Mouse (Mus musculus): ENCODE data around the gene Spin4. TPM values are rescaled to one million over a fixed set of nuclear protein-coding genes. Genes with fewer than 3 reads are reported as not detected.

Spin4 gene
- polyA plus RNA-seq (2012; fragmentation: generic; extraction: Trizol): 0.88 TPM
- long read RNA-seq, experiment 1: 0 reads
- long read RNA-seq, experiment 2, full-length matches to known transcripts: 18 of 18 reads
- long read RNA-seq, experiment 2, partial matches to known transcripts: 0 of 18 reads
- long read RNA-seq, experiment 2, other reads (novel, unspliced or antisense): 0 of 18 reads

DNA sequence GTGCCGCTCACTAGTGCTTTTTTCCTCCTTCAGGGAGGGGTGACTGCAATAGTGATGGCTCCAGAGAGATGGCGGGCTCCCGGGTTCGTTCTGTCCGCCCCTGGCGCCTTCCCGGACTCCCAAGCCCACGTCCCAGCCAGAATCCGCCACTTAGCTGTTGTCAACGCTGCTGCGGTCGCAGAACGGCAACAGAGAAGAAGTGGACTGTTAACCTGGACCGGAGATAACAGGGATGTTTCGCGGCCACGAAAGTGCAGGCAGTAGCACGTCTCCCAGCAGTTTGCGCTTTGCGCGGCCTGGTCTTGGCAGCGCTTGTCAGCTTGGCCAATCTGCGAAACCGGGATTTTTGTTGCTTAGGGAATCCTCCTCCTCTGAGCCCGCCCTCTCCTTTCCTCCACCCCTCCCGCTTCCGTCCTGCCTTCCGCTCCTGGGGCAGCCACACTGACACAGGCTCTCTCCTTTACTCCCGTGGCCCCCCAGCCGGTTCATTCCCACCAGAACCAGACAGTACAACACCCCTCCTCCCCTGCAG lies at the start of gene Spin4:
Gene Spin4 (minus strand): TSS at position 322 of the 532 bp plus-strand sequence.
- H3K36me3 ChIP-seq (ENCODE audit: control insufficient read depth, insufficient read depth): no peaks in the 10 kb centered on the region
- TF ChIP-seq MYOG (IDR thresholded peaks at IDR 0.05; ENCODE audit: control insufficient read depth, extremely low read depth, insufficient read length): no peak
- TF ChIP-seq CEBPB (IDR thresholded peaks at IDR 0.05; ENCODE audit: low read depth): no peak
- TF ChIP-seq MAX (IDR thresholded peaks at IDR 0.05): no peak
- TF ChIP-seq CTCF (IDR thresholded peaks at IDR 0.05; ENCODE audit: control insufficient read depth, insufficient read depth, insufficient read length): no peak
- no peak for TF ChIP-seq USF1 (IDR thresholded peaks at IDR 0.05; ENCODE audit: low read depth)
- TF ChIP-seq MYOD1 (IDR thresholded peaks at IDR 0.05; ENCODE audit: control insufficient read depth, insufficient read length, low read depth): no peak
- TF ChIP-seq FOSL1 (IDR thresholded peaks at IDR 0.05; ENCODE audit: insufficient read depth, low read length, poor library complexity, severe bottlenecking): no peak
- H3ac ChIP-seq (ENCODE audit: control insufficient read depth, insufficient read length, low read depth): peak within 1 kb of the TSS; percentile 87
- H3K27me3 ChIP-seq (ENCODE audit: control insufficient read depth, insufficient read depth, insufficient read length): no peaks in the 10 kb centered on the region
- H3K79me2 ChIP-seq (ENCODE audit: control insufficient read depth, insufficient read depth): peaks cover 15% of the 10 kb centered on the region
- H3K79me3 ChIP-seq (ENCODE audit: low read depth): peaks cover 5% of the 10 kb centered on the region
- H3K4me3 ChIP-seq (ENCODE audit: insufficient read depth, poor library complexity, severe bottlenecking): peak within 1 kb of the TSS; percentile 38

DNA sequence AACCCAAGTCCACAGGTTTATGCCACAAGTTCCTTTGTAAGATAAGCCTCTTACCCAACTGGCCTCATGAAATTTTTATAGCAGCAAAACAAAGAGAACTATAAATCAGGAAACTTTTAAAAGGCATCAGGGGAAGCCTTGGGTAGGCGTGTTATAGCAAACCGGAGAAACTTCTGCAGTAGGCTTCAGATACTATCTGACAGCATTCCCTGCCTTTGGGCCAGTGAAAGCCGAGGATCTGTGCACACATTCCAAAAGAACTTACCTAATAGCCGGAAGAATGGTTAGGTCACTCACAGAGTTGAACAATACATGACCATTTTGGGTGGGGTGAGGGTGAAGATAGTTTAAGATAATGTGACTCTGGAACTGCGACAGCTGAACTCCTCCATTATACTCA lies 1.4 kb upstream of the Spin4 start:
- H3K79me2 ChIP-seq (ENCODE audit: control insufficient read depth, insufficient read depth): peaks cover 15% of the 10 kb centered on the region
- peaks cover 5% of the 10 kb centered on the region for H3K79me3 ChIP-seq (ENCODE audit: low read depth)
- no peaks in the 10 kb centered on the region for H3K36me3 ChIP-seq (ENCODE audit: control insufficient read depth, insufficient read depth)
- H3K27me3 ChIP-seq (ENCODE audit: control insufficient read depth, insufficient read depth, insufficient read length): no peaks in the 10 kb centered on the region
- H3K4me3 ChIP-seq (ENCODE audit: insufficient read depth, poor library complexity, severe bottlenecking): no peak overlapping the region
- TF ChIP-seq MYOD1 (IDR thresholded peaks at IDR 0.05; ENCODE audit: control insufficient read depth, insufficient read length, low read depth): peak; percentile 3
- TF ChIP-seq FOSL1 (IDR thresholded peaks at IDR 0.05; ENCODE audit: insufficient read depth, low read length, poor library complexity, severe bottlenecking): no peak
- H3ac ChIP-seq (ENCODE audit: control insufficient read depth, insufficient read length, low read depth): no peak overlapping the region

DNA sequence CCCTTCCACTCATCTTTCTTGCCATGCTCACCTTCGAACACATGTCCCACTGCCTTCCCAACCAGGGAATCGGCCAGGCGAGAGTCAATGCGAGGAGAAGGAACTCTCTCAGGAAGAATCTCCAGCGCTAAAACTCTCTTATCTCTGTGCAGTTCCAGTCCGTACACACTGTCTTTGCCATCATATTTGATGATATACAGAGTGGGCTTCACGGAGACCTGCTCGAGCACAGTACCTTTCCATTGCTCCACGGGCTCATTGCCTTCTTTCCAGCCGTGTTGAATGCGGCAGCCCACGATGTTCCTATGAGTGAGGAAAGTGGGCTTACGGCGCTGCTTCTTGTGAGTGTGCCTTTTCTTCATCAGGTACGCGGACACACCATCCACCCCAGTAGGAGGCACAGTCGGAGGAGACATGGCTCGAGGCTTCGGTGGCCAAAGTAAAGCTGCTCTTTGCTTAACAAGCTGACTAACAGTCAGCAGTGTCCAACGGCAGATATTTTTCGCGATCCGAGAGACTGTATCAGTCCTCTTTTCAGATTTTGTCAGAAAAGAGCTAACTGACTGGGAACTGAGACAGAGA lies 612 bp downstream of the Spin4 start:
- peak overlapping the region; percentile 38 for H3K4me3 ChIP-seq (ENCODE audit: insufficient read depth, poor library complexity, severe bottlenecking)
- H3K79me2 ChIP-seq (ENCODE audit: control insufficient read depth, insufficient read depth): peaks cover 15% of the 10 kb centered on the region
- H3K36me3 ChIP-seq (ENCODE audit: control insufficient read depth, insufficient read depth): no peaks in the 10 kb centered on the region
- peak overlapping the region; percentile 87 for H3ac ChIP-seq (ENCODE audit: control insufficient read depth, insufficient read length, low read depth)
- H3K79me3 ChIP-seq (ENCODE audit: low read depth): peaks cover 5% of the 10 kb centered on the region
- TF ChIP-seq MYOG (IDR thresholded peaks at IDR 0.05; ENCODE audit: control insufficient read depth, extremely low read depth, insufficient read length) (no peak), FOSL1 (IDR thresholded peaks at IDR 0.05; ENCODE audit: insufficient read depth, low read length, poor library complexity, severe bottlenecking) (no peak), CEBPB (IDR thresholded peaks at IDR 0.05; ENCODE audit: low read depth) (no peak), MAX (IDR thresholded peaks at IDR 0.05) (no peak), CTCF (IDR thresholded peaks at IDR 0.05; ENCODE audit: control insufficient read depth, insufficient read depth, insufficient read length) (no peak), MYOD1 (IDR thresholded peaks at IDR 0.05; ENCODE audit: control insufficient read depth, insufficient read length, low read depth) (no peak), USF1 (IDR thresholded peaks at IDR 0.05; ENCODE audit: low read depth) (no peak)
- H3K27me3 ChIP-seq (ENCODE audit: control insufficient read depth, insufficient read depth, insufficient read length): no peaks in the 10 kb centered on the region

DNA sequence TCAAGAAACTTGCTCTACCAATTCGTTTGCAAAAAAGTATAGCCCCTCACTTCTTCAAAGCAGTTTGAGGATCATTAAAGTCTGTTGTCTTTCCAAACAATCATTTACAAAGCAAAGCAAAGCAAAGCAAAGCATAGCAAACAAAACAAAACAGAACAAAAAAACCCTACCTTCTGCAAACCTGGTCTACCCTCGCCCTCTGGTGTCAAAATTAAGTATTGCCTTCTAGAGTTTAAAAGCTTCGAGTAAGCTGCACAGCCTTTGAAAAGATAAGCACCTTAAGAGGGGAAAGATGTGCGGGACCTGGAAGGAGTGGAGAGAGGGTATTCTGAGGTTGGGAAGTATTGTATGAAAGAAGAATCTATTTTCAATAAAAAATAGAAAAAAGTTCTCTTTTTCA lies 14.4 kb downstream of the Spin4 start:
- TF ChIP-seq MYOG (IDR thresholded peaks at IDR 0.05; ENCODE audit: control insufficient read depth, extremely low read depth, insufficient read length): no peak
- TF ChIP-seq FOSL1 (IDR thresholded peaks at IDR 0.05; ENCODE audit: insufficient read depth, low read length, poor library complexity, severe bottlenecking): no peak
- no peak for TF ChIP-seq CEBPB (IDR thresholded peaks at IDR 0.05; ENCODE audit: low read depth)
- TF ChIP-seq CTCF (IDR thresholded peaks at IDR 0.05; ENCODE audit: control insufficient read depth, insufficient read depth, insufficient read length): no peak
- no peak for TF ChIP-seq USF1 (IDR thresholded peaks at IDR 0.05; ENCODE audit: low read depth)
- TF ChIP-seq MYOD1 (IDR thresholded peaks at IDR 0.05; ENCODE audit: control insufficient read depth, insufficient read length, low read depth): no peak
- no peak for TF ChIP-seq MAX (IDR thresholded peaks at IDR 0.05)
- Histone ChIP-seq H3K79me2 (ENCODE audit: control insufficient read depth, insufficient read depth) (no peaks in the 10 kb centered on the region), H3K4me3 (ENCODE audit: insufficient read depth, poor library complexity, severe bottlenecking) (no peak overlapping the region), H3ac (ENCODE audit: control insufficient read depth, insufficient read length, low read depth) (no peak overlapping the region), H3K27me3 (ENCODE audit: control insufficient read depth, insufficient read depth, insufficient read length) (no peaks in the 10 kb centered on the region), H3K36me3 (ENCODE audit: control insufficient read depth, insufficient read depth) (no peaks in the 10 kb centered on the region), H3K79me3 (ENCODE audit: low read depth) (no peaks in the 10 kb centered on the region)

DNA sequence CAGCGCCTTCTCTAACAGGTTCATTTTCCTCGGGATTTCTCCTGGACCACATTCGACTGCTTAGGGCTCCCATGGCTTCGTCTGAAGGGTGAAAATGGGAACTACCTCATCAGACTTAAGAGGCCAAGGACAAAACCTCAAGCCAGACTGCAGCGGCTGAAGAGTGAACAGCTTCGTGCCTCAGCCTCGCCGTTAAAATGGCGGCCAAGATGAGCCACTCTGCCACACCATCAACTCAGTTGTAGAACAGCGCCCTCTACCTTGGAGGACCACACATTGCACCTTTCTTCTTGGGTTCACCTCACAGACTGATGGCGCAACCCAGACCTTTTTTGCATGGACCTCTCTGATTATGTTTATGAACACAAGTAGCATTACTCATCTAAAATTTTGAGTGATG lies 27.6 kb downstream of the Spin4 start:
- no peak for TF ChIP-seq MYOG (IDR thresholded peaks at IDR 0.05; ENCODE audit: control insufficient read depth, extremely low read depth, insufficient read length)
- no peak for TF ChIP-seq CTCF (IDR thresholded peaks at IDR 0.05; ENCODE audit: control insufficient read depth, insufficient read depth, insufficient read length)
- TF ChIP-seq CEBPB (IDR thresholded peaks at IDR 0.05; ENCODE audit: low read depth): no peak
- TF ChIP-seq USF1 (IDR thresholded peaks at IDR 0.05; ENCODE audit: low read depth): no peak
- TF ChIP-seq MAX (IDR thresholded peaks at IDR 0.05): no peak
- no peak for TF ChIP-seq FOSL1 (IDR thresholded peaks at IDR 0.05; ENCODE audit: insufficient read depth, low read length, poor library complexity, severe bottlenecking)
- no peak for TF ChIP-seq MYOD1 (IDR thresholded peaks at IDR 0.05; ENCODE audit: control insufficient read depth, insufficient read length, low read depth)
- Histone ChIP-seq H3K4me3 (ENCODE audit: insufficient read depth, poor library complexity, severe bottlenecking) (no peak overlapping the region), H3K79me2 (ENCODE audit: control insufficient read depth, insufficient read depth) (no peaks in the 10 kb centered on the region), H3K36me3 (ENCODE audit: control insufficient read depth, insufficient read depth) (no peaks in the 10 kb centered on the region), H3ac (ENCODE audit: control insufficient read depth, insufficient read length, low read depth) (no peak overlapping the region), H3K27me3 (ENCODE audit: control insufficient read depth, insufficient read depth, insufficient read length) (no peaks in the 10 kb centered on the region), H3K79me3 (ENCODE audit: low read depth) (no peaks in the 10 kb centered on the region)

All from C2C12 (cell line).